10 mouse cellular contexts compared by ENCODE assay signal in genomic region chr3:32668256-32668959, GRCm38 (mm10). TPM values are rescaled to one million over a fixed set of nuclear protein-coding genes. Genes with fewer than 3 reads are reported as not detected.
DNase-seq lines count a peak whose midpoint lies in the region; ATAC-seq and TF ChIP-seq lines count a peak whose summit lies in the region.
"Had no signal": no experiment of that assay in that cellular context is flagged by ENCODE, and none has a peak within 500 bp of the region (broad histone marks: within the 10 kb centered on the region; RNA-seq: fewer than 3 reads in every experiment).

No protein-coding gene starts in this region.

- no peaks in the 10 kb centered on the region for H3K27me3 ChIP-seq in lung, postnatal 0 days (replicated peaks; ENCODE audit: insufficient read depth, low read length)
- H3K27me3 ChIP-seq: liver, embryonic 13.5 days had no signal

- no peak overlapping the region for H3K4me2 ChIP-seq in lung, postnatal 0 days (replicated peaks; ENCODE audit: low read depth, low read length)
- H3K4me2 ChIP-seq: liver, embryonic 13.5 days had no signal

- no peaks in the 10 kb centered on the region; the same call in 1 of the 2 replicates for H3K4me1 ChIP-seq in lung, postnatal 0 days (ENCODE audit: insufficient read depth, low read depth, low read length)
- H3K4me1 ChIP-seq: liver, embryonic 13.5 days had no signal

- H3K27ac ChIP-seq in lung, postnatal 0 days (ENCODE audit: low read length), result peak overlapping the region; percentile 44; the same call in 1 of the 2 replicates
- H3K27ac ChIP-seq: liver, embryonic 13.5 days had no signal

- peak; percentile 15 for DNase-seq in adrenal gland, postnatal 25 days
- no peak for DNase-seq in adrenal gland, postnatal 4 days (ENCODE audit: low spot score in 2 of 2)
- peak; percentile 32 for DNase-seq in kidney, adult 9 months
- no peak for DNase-seq in kidney, adult 11 months
- no peak for DNase-seq in lung, postnatal 0 days (ENCODE audit: low spot score)
- no peak for DNase-seq in lung, adult 18-20 months
- no peak for DNase-seq in retina, embryonic 14.5 days (ENCODE audit: low spot score)
- DNase-seq in urinary bladder, adult 18-20 months (ENCODE audit: low spot score in 2 of 2), result no peak
- DNase-seq: liver, embryonic 13.5 days had no signal

- no peaks in the 10 kb centered on the region for H3K9me3 ChIP-seq in lung, postnatal 0 days (ENCODE audit: low read length)
- H3K9me3 ChIP-seq: liver, embryonic 13.5 days had no signal

- H3K36me3 ChIP-seq in lung, postnatal 0 days (ENCODE audit: insufficient read depth, low read length), result no peaks in the 10 kb centered on the region
- H3K36me3 ChIP-seq: liver, embryonic 13.5 days had no signal

- no peak for TF ChIP-seq CTCF in lung, postnatal 0 days (IDR thresholded peaks at IDR 0.05)

- no peak overlapping the region for H3K4me3 ChIP-seq in lung, postnatal 0 days (ENCODE audit: low read depth, low read length)
- H3K4me3 ChIP-seq: liver, embryonic 13.5 days had no signal

- H3K9ac ChIP-seq in lung, postnatal 0 days (replicated peaks; ENCODE audit: low read depth), result no peak overlapping the region
- H3K9ac ChIP-seq: liver, embryonic 13.5 days had no signal

- peak; percentile 50 for ATAC-seq in lung, postnatal 0 days
- ATAC-seq: midbrain, embryonic 16.5 days had no signal

- TF ChIP-seq EP300 in lung, postnatal 0 days (IDR thresholded peaks at IDR 0.05), result no peak

- WGBS in lung, postnatal 0 days, result 54% methylated on average over 9 of the region's 9 CpGs

RNA-seq across cellular contexts. Expression of gene Actl6a, which starts 37.7 kb away (rescaled TPM):
- 55.6 and 57.1 TPM in 2 replicates for total RNA-seq in adrenal gland, postnatal 25 days (2021)
- total RNA-seq in adrenal gland, postnatal 4 days (2021), result 10 to 100 TPM; 60.0 to 64.9 TPM
- polyA plus RNA-seq in lung, postnatal 0 days (2015; fragmentation: Nextera tagmentation; extraction: Ambion mirVana), result 78.3 and 79.5 TPM in 2 replicates

RNA-seq across cellular contexts. Expression of gene Gnb4, which starts 52.0 kb away (rescaled TPM):
- 26.8 and 46.7 TPM in 2 replicates for total RNA-seq in adrenal gland, postnatal 25 days (2021)
- 10 to 100 TPM; 53.5 to 60.0 TPM for total RNA-seq in adrenal gland, postnatal 4 days (2021)
- polyA plus RNA-seq in lung, postnatal 0 days (2015; fragmentation: Nextera tagmentation; extraction: Ambion mirVana), result 109 and 114 TPM in 2 replicates

Comparison
In these comparisons a context has a peak if more than half of its experiments do, and no peak if none do; other contexts are left out.
1. DNase-seq: peak in adrenal gland, postnatal 25 days (single experiment) and kidney, adult 9 months (single experiment); none in adrenal gland, postnatal 4 days (0 of 2), kidney, adult 11 months (single experiment), lung, postnatal 0 days (single experiment), lung, adult 18-20 months (0 of 2), retina, embryonic 14.5 days (single experiment) and urinary bladder, adult 18-20 months (0 of 2).